Mouse (Mus musculus): Measurements from ENCODE around the gene Cep295.

GRCm38 (mm10) chr9:15365856-15366255, 8.3 kb upstream of the Cep295 start:
- TF ChIP-seq EP300 (IDR thresholded peaks at IDR 0.05; ENCODE audit: low read depth) (no peak), CTCF (IDR thresholded peaks at IDR 0.05; ENCODE audit: low read depth) (peak; percentile 24; the same call in 1 of the 2 replicates)

All from liver, embryonic 14.5 days (tissue).